Mouse (Mus musculus): ENCODE results near the gene Hspbp1. TPM values are rescaled to one million over a fixed set of nuclear protein-coding genes. Genes with fewer than 3 reads are reported as not detected.

Gene Hspbp1
- total RNA-seq, 2 experiments from 2014 or later = 22.4 to 24.9 TPM

DNA sequence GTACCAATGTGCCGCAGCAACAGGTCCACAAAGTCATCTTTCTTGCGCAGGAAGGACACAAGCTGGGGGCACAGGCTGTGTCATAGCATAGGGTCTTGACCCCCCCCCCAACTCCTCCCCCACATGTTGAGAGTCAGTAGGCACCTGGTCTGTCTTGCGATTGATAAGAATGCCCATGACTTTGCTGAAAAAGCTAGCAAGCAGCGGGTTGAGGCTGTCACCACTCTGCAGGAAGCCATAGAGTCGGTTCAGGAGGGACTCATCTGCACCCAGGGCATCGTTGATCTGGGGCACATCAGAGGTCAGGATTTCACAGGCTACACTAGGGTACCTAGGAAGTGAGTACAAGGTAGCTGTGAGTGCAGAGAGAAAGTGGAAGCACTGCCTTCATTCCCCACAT lies 41.6 kb downstream of the Hspbp1 start:
- no peak for DNase-seq
- intact Hi-C loops (cut with DNase I) = no loop called here

DNA sequence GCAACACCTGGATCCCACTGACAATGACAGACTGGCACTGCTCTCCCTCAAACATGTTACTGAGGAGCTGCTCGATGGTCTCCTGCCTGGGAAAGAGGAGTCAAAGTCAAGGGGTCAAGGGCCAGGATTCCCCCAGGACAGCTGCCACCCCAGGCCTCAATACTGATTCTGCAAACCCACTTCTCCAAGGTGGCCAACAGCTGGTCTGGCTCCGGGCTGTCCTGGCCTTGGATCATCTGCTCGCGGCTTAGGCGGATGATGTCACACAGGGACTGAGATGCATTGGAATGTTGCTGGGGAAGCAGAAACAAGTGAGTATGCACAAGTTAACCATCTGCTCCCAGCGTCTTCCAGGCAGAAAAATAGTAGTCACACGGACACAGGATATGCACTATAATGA lies 42.9 kb downstream of the Hspbp1 start:
- DNase-seq = no peak
- intact Hi-C loops (cut with DNase I) = no loop called here

DNA sequence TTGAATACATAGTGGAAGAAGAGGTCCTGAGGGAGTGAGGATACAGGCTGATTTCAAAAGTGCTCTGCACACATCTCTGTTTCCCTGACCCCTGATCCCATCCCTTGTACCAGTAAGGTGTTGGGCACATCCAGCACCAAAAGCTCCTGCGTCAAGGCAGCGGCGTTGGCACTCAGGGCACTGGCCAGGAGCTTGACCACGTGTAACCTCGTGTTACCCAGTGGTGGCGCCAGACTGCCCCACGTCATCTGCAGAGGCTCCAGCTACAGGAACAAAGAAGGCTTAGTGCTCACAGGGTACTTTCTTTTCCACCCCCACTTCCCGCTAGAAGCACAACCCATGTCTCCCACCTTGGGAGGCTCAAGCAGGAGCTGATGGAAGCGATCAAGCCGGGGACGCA lies 43.7 kb downstream of the Hspbp1 start:
- no peak for DNase-seq
- intact Hi-C loops (cut with DNase I) = no loop called here

DNA sequence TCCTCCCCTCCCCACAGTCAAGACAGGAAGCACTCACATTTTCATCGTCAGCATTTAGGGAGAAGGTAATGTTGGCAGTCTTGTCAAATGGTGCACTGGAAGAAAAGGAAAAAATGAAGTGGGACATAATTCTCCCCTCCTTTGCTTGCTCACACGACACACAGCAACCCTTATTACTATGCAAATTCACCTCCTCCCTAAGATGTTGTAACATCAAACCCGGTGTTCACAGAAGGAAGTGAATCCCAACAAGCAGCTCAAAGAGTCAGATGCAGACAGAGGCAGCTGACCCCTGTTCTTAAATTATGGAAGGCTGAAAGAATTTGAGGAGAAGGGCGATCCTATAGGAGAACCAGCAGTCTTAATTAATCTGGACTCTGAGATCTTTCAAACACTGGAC lies 48.7 kb downstream of the Hspbp1 start:
- intact Hi-C loops (cut with DNase I) = no loop called here
- DNase-seq = no peak

DNA sequence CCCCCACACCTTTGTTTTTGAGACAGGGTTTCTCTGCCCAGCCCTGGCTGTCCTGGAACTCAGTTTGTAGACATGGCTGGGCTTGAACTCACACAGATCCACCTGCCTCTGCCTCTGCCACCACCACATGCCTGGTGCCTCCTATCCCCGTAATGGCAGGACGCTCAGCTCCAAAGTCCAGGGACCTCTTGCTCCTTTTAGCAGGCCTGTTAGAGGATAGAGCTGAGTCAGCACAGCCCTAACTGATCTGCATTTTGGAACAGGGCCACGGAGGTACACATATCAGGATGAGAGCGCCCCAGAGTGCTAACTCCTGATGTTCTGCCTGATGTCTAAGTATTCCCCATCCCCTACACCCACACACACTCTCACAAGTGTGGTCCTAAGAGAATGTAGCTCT lies 53.8 kb downstream of the Hspbp1 start, which contains the start of gene Tmem86b:
Gene Tmem86b (minus strand): TSS at position 392 of the 400 bp plus-strand sequence.
- DNase-seq = no peak
- intact Hi-C loops (cut with DNase I) = no loop called here

DNA sequence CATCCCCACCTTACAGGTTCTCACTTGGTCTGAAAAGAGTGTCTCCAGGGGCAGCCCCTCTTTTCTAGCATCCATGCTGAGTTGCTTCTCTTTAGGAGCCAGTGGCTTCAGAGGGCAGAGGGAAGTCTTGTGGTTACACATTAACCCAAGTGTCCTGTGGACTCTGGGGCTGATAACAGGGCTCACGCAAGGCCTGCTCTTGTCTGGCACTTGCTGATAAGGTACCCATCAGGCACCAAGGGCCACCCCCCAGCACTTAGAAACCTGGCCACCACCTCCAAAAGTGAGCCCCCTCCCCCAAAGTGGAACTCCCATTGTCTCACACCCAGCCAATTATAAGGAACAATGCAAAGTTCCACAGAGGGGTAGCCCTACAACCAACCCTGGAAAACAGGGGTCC lies 54.7 kb downstream of the Hspbp1 start:
- DNase-seq = no peak
- intact Hi-C loops (cut with DNase I) = no loop called here

DNA sequence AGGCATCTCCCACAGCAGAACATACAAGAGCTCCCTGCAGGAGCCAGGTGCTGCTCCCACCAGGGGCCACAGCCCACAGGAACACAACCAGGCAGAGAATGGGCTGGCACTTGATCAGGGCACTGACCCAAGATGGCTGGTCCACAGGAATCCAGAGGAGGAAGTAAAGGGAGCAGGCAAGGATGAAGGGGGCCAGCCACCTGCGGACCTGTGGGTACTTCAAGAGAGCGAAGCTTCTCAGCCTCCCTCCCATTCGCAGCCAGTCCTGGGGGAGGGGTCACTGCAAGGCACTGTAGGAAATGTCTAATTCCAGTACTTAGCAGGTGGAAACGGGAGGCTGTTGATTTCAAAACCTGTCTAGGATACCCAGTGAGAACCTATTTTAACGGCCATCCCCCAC lies 55.3 kb downstream of the Hspbp1 start:
- intact Hi-C loops (cut with DNase I) = no loop called here
- no peak for DNase-seq

DNA sequence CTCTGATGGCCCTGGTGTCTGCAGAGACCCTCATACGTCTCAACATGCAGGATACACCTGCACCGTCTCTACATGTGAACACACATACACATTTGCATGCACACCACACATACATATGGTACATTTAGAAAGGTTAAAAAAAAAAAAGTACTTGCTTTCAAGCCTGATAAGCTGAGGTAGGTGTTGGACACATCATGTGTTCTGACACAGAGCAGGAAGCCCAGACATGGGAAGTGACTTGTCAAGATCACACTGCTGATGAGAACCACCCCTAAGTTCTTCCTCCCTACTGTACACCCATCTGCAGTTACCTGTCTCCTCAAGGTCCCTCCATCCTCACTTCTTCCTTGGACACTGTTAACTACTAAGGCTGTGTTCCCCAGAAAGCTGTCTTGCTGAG lies 58.9 kb downstream of the Hspbp1 start:
- intact Hi-C loops (cut with DNase I) = no loop called here
- DNase-seq = no peak

DNA sequence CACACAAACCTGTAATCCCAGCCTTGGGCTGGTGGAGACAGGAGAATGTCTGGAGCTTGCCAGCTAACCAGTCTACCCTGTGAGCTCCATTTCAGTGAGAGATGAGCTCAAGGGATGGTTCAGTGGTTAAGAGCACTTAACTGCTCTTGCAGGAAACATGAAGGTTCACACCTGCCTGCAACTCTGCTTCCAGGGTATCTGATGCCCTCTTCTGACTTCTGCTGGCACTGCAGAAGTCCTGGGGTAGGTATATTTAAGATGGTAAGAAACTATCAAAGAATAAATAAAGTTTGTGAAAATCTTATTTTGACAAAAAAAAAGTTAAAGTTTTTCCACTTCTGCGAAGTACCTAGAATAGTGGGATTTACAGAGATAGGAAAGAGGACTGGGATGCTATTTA lies 60.5 kb downstream of the Hspbp1 start:
- no peak for DNase-seq
- intact Hi-C loops (cut with DNase I) = loop anchor here (5.0 kb wide), 1 partner anchor 173 kb away; no protein-coding TSS in a partner anchor

DNA sequence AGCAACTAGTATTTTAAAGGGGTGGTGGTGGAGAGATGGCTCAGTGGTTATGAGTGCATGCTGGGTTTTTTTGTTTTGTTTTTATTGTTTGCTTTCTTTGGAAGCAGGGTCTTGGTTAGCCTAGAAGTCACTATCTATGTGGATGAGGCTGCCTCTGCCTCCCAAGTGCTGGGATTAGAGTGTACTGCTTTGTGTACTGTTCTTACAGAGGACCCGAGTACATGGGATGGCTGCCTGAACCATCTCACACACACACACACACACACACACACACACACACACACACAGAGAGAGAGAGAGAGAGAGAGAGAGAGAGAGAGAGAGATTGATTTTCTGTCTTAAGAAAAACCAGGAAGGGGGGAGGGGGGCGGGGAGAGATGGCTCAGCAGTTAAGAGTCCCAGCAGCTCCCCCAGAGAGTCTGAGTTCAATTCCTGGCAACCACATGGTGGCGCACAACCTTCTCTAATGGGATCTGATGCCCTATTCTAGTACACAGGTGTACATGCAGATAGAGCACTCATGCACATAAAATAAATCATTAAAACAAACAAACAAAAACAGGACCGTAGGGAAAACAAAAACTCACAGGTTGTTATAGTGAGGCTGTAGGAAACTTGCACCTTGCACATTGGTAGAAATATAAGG lies 61.2 kb downstream of the Hspbp1 start:
- no peak for DNase-seq
- intact Hi-C loops (cut with DNase I) = loop anchor here (5.0 kb wide), 1 partner anchor 174 kb away; no protein-coding TSS in a partner anchor

DNA sequence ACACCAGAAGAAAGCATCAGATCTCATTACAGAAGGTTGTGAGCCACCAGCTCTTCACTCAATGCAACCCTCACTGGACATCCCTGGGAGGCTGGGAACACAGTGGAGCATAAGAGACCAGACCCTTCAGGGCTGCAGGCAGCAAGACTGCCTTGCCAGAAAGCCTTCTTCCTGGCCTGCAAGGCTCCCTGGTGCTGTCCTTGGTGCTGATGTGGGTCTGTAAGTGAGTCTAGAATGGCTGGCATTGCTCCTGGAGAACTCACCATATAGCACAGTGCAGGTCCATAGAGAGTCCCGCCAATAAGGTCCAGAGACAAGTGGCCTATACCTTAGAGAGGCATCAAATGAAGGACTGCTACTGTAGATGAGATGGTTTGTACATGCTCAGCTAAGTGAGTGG lies 64.9 kb downstream of the Hspbp1 start:
- intact Hi-C loops (cut with DNase I) = loop anchor here (5.0 kb wide), 1 partner anchor 177 kb away; no protein-coding TSS in a partner anchor
- DNase-seq = no peak

DNA sequence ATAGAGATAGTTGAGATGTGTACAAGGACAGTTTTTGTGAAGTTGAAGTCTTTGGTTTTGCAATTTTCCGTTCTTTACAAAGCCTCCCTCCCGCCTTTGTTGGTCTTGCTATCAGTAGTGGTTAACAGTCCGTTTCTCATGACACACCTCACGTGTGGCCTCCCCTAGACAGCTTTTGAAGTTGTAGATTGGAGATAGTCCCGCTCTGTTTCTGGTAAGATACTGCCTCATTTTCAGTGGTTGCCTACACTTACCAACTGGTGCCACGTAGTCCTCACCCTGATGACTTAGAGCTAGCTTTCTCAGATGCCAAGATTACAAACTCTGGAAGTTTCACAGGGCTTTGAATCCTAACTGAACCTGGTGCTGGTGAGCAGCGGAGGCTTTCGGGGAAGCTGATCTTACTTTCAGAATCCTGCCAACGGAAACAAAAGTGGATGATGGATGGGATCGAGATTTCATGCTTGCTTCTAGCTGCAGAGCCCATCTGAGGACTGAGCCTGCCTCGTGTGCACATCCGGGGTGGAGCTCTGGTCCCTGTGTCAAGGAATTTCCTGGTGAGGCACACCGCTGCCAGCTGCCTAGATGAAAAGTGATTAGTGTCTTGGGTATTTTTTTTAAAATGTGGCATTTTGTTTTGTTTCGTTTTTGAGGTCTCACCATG lies 71.0 kb downstream of the Hspbp1 start:
- DNase-seq = no peak

DNA sequence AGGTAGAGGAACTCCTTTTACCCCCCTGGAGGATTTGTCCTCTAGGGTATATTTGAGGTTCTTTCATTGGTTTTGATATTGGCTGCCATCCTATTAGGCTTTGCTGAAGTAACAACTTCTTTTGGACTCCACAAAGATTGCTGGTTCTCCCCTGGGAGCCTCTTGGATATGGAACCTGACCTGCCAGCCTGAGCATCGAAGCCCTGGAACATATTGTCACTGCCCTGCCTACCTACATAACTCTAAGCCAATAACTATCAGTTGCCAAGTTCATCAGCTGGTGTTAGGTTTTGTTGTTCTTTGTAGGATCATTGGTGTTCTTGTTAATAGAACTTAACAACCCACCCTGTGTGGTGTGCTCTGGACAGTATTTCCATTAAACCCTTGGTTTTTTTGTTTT lies 71.9 kb downstream of the Hspbp1 start:
- intact Hi-C loops (cut with DNase I) = no loop called here
- no peak for DNase-seq

More for the DNA sequence above, 71.0 kb downstream of the Hspbp1 start:
- intact Hi-C loops (cut with DNase I) = no loop called here

DNA sequence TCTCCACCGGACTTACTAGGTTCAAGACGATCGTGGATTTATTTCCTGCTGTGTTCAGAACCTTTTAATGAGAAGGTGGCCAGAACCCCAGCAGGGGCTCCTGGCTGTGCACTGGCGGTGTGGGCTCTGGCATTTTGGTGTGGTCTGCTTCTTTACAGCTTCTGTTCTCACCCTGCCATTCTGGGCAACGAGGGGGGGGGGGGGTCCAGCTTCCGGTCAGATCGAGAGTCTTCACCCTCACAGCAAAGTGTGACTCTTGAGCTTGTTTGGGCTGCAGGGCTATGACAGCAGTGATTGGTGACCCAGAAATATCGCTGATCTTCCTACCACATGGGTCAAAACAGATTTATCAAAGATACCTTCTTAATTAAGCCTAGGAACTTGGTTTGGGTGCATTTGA lies 72.5 kb downstream of the Hspbp1 start:
- no peak for DNase-seq
- intact Hi-C loops (cut with DNase I) = no loop called here

DNA sequence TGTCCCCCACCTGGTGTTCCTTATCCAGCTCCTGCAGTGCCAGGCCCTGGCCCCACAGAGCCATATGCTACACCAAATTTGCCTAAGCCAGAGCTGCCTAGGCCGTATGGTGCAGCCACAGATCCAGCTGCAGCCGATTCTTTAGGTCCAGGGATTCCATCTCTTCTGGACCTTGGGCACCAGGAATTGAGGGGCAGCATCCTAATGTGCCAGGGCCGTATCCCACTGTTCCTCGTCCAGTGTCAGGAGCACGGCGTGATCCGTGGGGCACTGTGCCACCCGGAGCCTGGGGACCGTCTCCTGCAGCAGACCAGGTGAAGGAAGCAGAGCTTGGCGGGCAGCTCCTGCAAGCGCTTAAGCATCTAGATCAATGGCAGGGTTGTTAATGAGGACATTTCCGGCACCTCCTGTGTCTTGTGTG lies 72.9 kb downstream of the Hspbp1 start:
- no peak for DNase-seq
- intact Hi-C loops (cut with DNase I) = no loop called here

DNA sequence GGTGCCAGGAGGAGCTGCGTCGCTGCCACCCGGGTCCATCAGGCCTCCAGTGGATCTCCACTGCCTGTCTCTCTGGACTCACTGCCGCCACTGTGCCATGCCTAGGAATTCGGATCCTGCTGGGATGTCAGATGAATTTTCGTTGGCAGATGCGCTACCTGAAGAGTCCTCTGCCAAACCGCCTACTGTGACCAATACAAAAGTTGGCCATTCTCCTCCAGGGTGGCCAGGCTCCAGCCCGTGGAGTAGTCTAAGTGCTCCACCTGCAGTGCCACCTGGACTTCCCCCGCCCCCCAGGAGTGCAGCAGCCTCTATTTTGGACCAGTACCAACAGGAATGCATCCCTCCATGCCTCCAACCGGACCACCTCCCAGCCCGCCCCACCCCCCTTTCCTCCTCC lies 73.4 kb downstream of the Hspbp1 start:
- DNase-seq = no peak
- intact Hi-C loops (cut with DNase I) = no loop called here

Other genes starting within 250 kb of the Hspbp1 start
- 10 to 100 TPM; 13.4 to 15.4 TPM for gene Rdh13, start 239.4 kb downstream of the Hspbp1 start, total RNA-seq (2021)
- 1 to 10 TPM in 1 of 2 experiments, under 1 TPM in 1; 0.59 to 1.5 TPM for gene Eps8l1, start 224.4 kb downstream of the Hspbp1 start, total RNA-seq (2021)
- 10 to 100 TPM; 18.3 to 19.4 TPM for gene Ppp1r12c, start 183.4 kb downstream of the Hspbp1 start, total RNA-seq (2021)
- gene Tnnt1, start 168.7 kb downstream of the Hspbp1 start, total RNA-seq (2021) = 100 to 1,000 TPM; 181 to 818 TPM
- under 1 TPM; 0.44 to 0.64 TPM for gene Tnni3, start 160.8 kb downstream of the Hspbp1 start, total RNA-seq (2021)
- gene Dnaaf3, start 152.6 kb downstream of the Hspbp1 start, total RNA-seq (2021) = not detected
- not detected for gene Syt5, start 137.5 kb downstream of the Hspbp1 start, total RNA-seq (2021)
- not detected for gene Ptprh, start 81.0 kb downstream of the Hspbp1 start, total RNA-seq (2021)
- gene Tmem86b, start 53.6 kb downstream of the Hspbp1 start, total RNA-seq (2021) = 1 to 10 TPM; 2.5 to 3.2 TPM
- 10 to 100 TPM; 40.2 to 42.4 TPM for gene Ppp6r1, start 26.0 kb downstream of the Hspbp1 start, total RNA-seq (2021)
- 1 to 10 TPM in 1 of 2 experiments, under 1 TPM in 1; 0.54 to 1.6 TPM for gene Brsk1, start 5.5 kb upstream of the Hspbp1 start, total RNA-seq (2021)
- not detected for gene Tmem150b, start 40.2 kb upstream of the Hspbp1 start, total RNA-seq (2021)
- 10 to 100 TPM in 1 of 2 experiments, 1 to 10 TPM in 1; 9.7 to 10.5 TPM for gene Kmt5c, start 55.0 kb upstream of the Hspbp1 start, total RNA-seq (2021)
- gene Cox6b2, start 68.0 kb upstream of the Hspbp1 start, total RNA-seq (2021) = 1 to 10 TPM; 1.4 to 1.9 TPM
- not detected for gene Fam71e2, start 86.2 kb upstream of the Hspbp1 start, total RNA-seq (2021)
- not detected for gene Il11, start 97.8 kb upstream of the Hspbp1 start, total RNA-seq (2021)
- gene Tmem190, start 97.9 kb upstream of the Hspbp1 start, total RNA-seq (2021) = not detected
- 1 to 10 TPM; 7.9 to 9.5 TPM for gene Tmem238, start 104.6 kb upstream of the Hspbp1 start, total RNA-seq (2021)
- 100 to 1,000 TPM; 431 to 514 TPM for gene Rpl28, start 107.8 kb upstream of the Hspbp1 start, total RNA-seq (2021)
- 10 to 100 TPM; 70.3 to 83.7 TPM for gene Ube2s, start 127.5 kb upstream of the Hspbp1 start, total RNA-seq (2021)
- gene Shisa7, start 159.6 kb upstream of the Hspbp1 start, total RNA-seq (2021) = not detected
- gene Isoc2b, start 185.2 kb upstream of the Hspbp1 start, total RNA-seq (2021) = 1 to 10 TPM; 3.6 to 3.8 TPM
- 10 to 100 TPM; 21.0 to 28.3 TPM for gene Isoc2a, start 192.1 kb upstream of the Hspbp1 start, total RNA-seq (2021)
- under 1 TPM; 0.20 TPM for gene Gm36210, start 221.4 kb upstream of the Hspbp1 start, total RNA-seq (2021)
- gene Zfp628, start 230.1 kb upstream of the Hspbp1 start, total RNA-seq (2021) = 1 to 10 TPM; 8.9 TPM
- 1 to 10 TPM; 2.5 to 3.2 TPM for gene Nat14, start 237.0 kb upstream of the Hspbp1 start, total RNA-seq (2021)
- gene Ssc5d, start 240.7 kb upstream of the Hspbp1 start, total RNA-seq (2021) = 10 to 100 TPM in 1 of 2 experiments, 1 to 10 TPM in 1; 8.8 to 11.1 TPM